Mouse (Mus musculus): ENCODE data around the gene Olfml3. TPM values are rescaled to one million over a fixed set of nuclear protein-coding genes. Genes with fewer than 3 reads are reported as not detected.

Olfml3 gene
- polyA plus RNA-seq, 1 experiment from 2014 or later: 51.2 TPM

GRCm38 (mm10) chr3:103715762-103716693 lies 21.8 kb downstream of the Olfml3 start:
- peak; percentile 61; the same call in 1 of the 2 replicates for ATAC-seq (replicated peaks; ENCODE audit: low FRiP score, low read depth)
- peak; percentile 83 for DNase-seq (ENCODE audit: low spot score)
- WGBS: 40% methylated on average over 11 of the region's 11 CpGs
- no peaks in the 10 kb centered on the region for H3K9me3 ChIP-seq (replicated peaks; ENCODE audit: low read length)
- no peak overlapping the region for H3K9ac ChIP-seq (ENCODE audit: low read depth, low read length)
- H3K27me3 ChIP-seq (ENCODE audit: insufficient read depth, low read length): no peaks in the 10 kb centered on the region
- no peak overlapping the region for H3K4me2 ChIP-seq (ENCODE audit: low read length)
- no peak for TF ChIP-seq CTCF (IDR thresholded peaks at IDR 0.05; ENCODE audit: low read depth)
- no peak overlapping the region for H3K4me3 ChIP-seq (replicated peaks; ENCODE audit: low read depth, low read length)
- H3K4me1 ChIP-seq (replicated peaks; ENCODE audit: insufficient read depth, low read length): 0 out of 2 replicates have a peak, but pooled peaks cover 7% of the 10 kb centered on the region
- H3K27ac ChIP-seq: no peak overlapping the region
- H3K36me3 ChIP-seq (ENCODE audit: insufficient read depth, low read length): no peaks in the 10 kb centered on the region

GRCm38 (mm10) chr3:103714942-103715341 lies 22.9 kb downstream of the Olfml3 start:
- H3K27me3 ChIP-seq (ENCODE audit: insufficient read depth, low read length): no peaks in the 10 kb centered on the region
- H3K9me3 ChIP-seq (replicated peaks; ENCODE audit: low read length): no peaks in the 10 kb centered on the region
- ATAC-seq (replicated peaks; ENCODE audit: low FRiP score, low read depth) (no peak), DNase-seq (ENCODE audit: low spot score) (no peak)
- no peak overlapping the region for H3K9ac ChIP-seq (ENCODE audit: low read depth, low read length)
- H3K4me3 ChIP-seq (replicated peaks; ENCODE audit: low read depth, low read length): no peak overlapping the region
- H3K4me1 ChIP-seq (replicated peaks; ENCODE audit: insufficient read depth, low read length): 0 out of 2 replicates have a peak, but pooled peaks cover 7% of the 10 kb centered on the region
- H3K4me2 ChIP-seq (ENCODE audit: low read length): no peak overlapping the region
- 86% methylated on average over 8 of the region's 8 CpGs for WGBS
- no peaks in the 10 kb centered on the region for H3K36me3 ChIP-seq (ENCODE audit: insufficient read depth, low read length)
- no peak overlapping the region for H3K27ac ChIP-seq
- no peak for TF ChIP-seq CTCF (IDR thresholded peaks at IDR 0.05; ENCODE audit: low read depth)

- H3K27ac ChIP-seq: no peak overlapping the region
- H3K9ac ChIP-seq (ENCODE audit: low read depth, low read length): no peak overlapping the region
- 0 out of 2 replicates have a peak, but pooled peaks cover 7% of the 10 kb centered on the region for H3K4me1 ChIP-seq (replicated peaks; ENCODE audit: insufficient read depth, low read length)
- ATAC-seq (replicated peaks; ENCODE audit: low FRiP score, low read depth): no peak
- H3K4me3 ChIP-seq (replicated peaks; ENCODE audit: low read depth, low read length): no peak overlapping the region
- no peaks in the 10 kb centered on the region for H3K9me3 ChIP-seq (replicated peaks; ENCODE audit: low read length)
- DNase-seq (ENCODE audit: low spot score): no peak
- H3K4me2 ChIP-seq (ENCODE audit: low read length): no peak overlapping the region
- H3K27me3 ChIP-seq (ENCODE audit: insufficient read depth, low read length): no peaks in the 10 kb centered on the region
- no peaks in the 10 kb centered on the region for H3K36me3 ChIP-seq (ENCODE audit: insufficient read depth, low read length)
- TF ChIP-seq CTCF (IDR thresholded peaks at IDR 0.05; ENCODE audit: low read depth): no peak
- 79% methylated on average over 7 of the region's 7 CpGs for WGBS
Observed at GRCm38 (mm10) chr3:103714236-103714875, 23.4 kb downstream of the Olfml3 start.

GRCm38 (mm10) chr3:103712196-103712595 lies 25.6 kb downstream of the Olfml3 start:
- ATAC-seq (replicated peaks; ENCODE audit: low FRiP score, low read depth) (no peak), DNase-seq (ENCODE audit: low spot score) (peak; percentile 64)
- no peaks in the 10 kb centered on the region for H3K36me3 ChIP-seq (ENCODE audit: insufficient read depth, low read length)
- no peak overlapping the region for H3K4me3 ChIP-seq (replicated peaks; ENCODE audit: low read depth, low read length)
- TF ChIP-seq CTCF (IDR thresholded peaks at IDR 0.05; ENCODE audit: low read depth): no peak
- no peak overlapping the region for H3K9ac ChIP-seq (ENCODE audit: low read depth, low read length)
- no peak overlapping the region for H3K4me2 ChIP-seq (ENCODE audit: low read length)
- H3K27ac ChIP-seq: no peak overlapping the region
- 97% methylated on average over 4 of the region's 4 CpGs for WGBS
- no peaks in the 10 kb centered on the region for H3K9me3 ChIP-seq (replicated peaks; ENCODE audit: low read length)
- no peaks in the 10 kb centered on the region for H3K27me3 ChIP-seq (ENCODE audit: insufficient read depth, low read length)
- 0 out of 2 replicates have a peak, but pooled peaks cover 3% of the 10 kb centered on the region for H3K4me1 ChIP-seq (replicated peaks; ENCODE audit: insufficient read depth, low read length)

- ATAC-seq (replicated peaks; ENCODE audit: low FRiP score, low read depth): no peak
Observed at GRCm38 (mm10) chr3:103709470-103710040, 28.2 kb downstream of the Olfml3 start.

GRCm38 (mm10) chr3:103705426-103705825 lies 32.4 kb downstream of the Olfml3 start:
- DNase-seq (ENCODE audit: low spot score) (no peak), ATAC-seq (replicated peaks; ENCODE audit: low FRiP score, low read depth) (no peak)
- no peak overlapping the region for H3K27ac ChIP-seq
- WGBS: 75% methylated on average over 12 of the region's 12 CpGs
- no peaks in the 10 kb centered on the region for H3K36me3 ChIP-seq (ENCODE audit: insufficient read depth, low read length)
- H3K9ac ChIP-seq (ENCODE audit: low read depth, low read length): no peak overlapping the region
- H3K27me3 ChIP-seq (ENCODE audit: insufficient read depth, low read length): no peaks in the 10 kb centered on the region
- H3K4me1 ChIP-seq (replicated peaks; ENCODE audit: insufficient read depth, low read length): no peaks in the 10 kb centered on the region
- H3K4me3 ChIP-seq (replicated peaks; ENCODE audit: low read depth, low read length): no peak overlapping the region
- H3K9me3 ChIP-seq (replicated peaks; ENCODE audit: low read length): no peaks in the 10 kb centered on the region
- no peak overlapping the region for H3K4me2 ChIP-seq (ENCODE audit: low read length)
- no peak for TF ChIP-seq CTCF (IDR thresholded peaks at IDR 0.05; ENCODE audit: low read depth)

More at GRCm38 (mm10) chr3:103709470-103710040, 28.2 kb downstream of the Olfml3 start:
- WGBS: 87% methylated on average over 5 of the region's 5 CpGs
- Histone ChIP-seq H3K27me3 (ENCODE audit: insufficient read depth, low read length) (no peaks in the 10 kb centered on the region), H3K36me3 (ENCODE audit: insufficient read depth, low read length) (no peaks in the 10 kb centered on the region), H3K4me3 (replicated peaks; ENCODE audit: low read depth, low read length) (no peak overlapping the region), H3K4me1 (replicated peaks; ENCODE audit: insufficient read depth, low read length) (no peaks in the 10 kb centered on the region), H3K9me3 (replicated peaks; ENCODE audit: low read length) (no peaks in the 10 kb centered on the region), H3K9ac (ENCODE audit: low read depth, low read length) (no peak overlapping the region), H3K4me2 (ENCODE audit: low read length) (no peak overlapping the region), H3K27ac (no peak overlapping the region)
- DNase-seq (ENCODE audit: low spot score): no peak
- no peak for TF ChIP-seq CTCF (IDR thresholded peaks at IDR 0.05; ENCODE audit: low read depth)

Measured in kidney, postnatal 0 days (tissue).